Mouse (Mus musculus) retina, postnatal 7 days (tissue): ENCODE measurements around the gene Melk.

Experiments used
- DNase-seq: peaks from one replicate; pipeline ENCODE4 v3.0.0-alpha.2; 2012; ENCODE audit warnings: low read depth, low spot score

Melk gene

GRCm38 (mm10) chr4:44326721-44327120 is 26.0 kb downstream of the Melk start:
- no peak for DNase-seq

GRCm38 (mm10) chr4:44327976-44328375 is 27.3 kb downstream of the Melk start:
- DNase-seq = no peak

- no peak for DNase-seq
Measured at GRCm38 (mm10) chr4:44335006-44335405, 34.3 kb downstream of the Melk start.

GRCm38 (mm10) chr4:44361670-44362069 is 61.0 kb downstream of the Melk start:
- DNase-seq = no peak

GRCm38 (mm10) chr4:44363434-44364013 is 62.8 kb downstream of the Melk start:
- DNase-seq = peak; percentile 3

GRCm38 (mm10) chr4:44392231-44393216 is 91.8 kb downstream of the Melk start:
- DNase-seq = no peak

- peak; percentile 35 for DNase-seq
Measured at GRCm38 (mm10) chr4:44402607-44403006, 101.9 kb downstream of the Melk start.

- DNase-seq = no peak
Measured at GRCm38 (mm10) chr4:44404487-44404886, 103.8 kb downstream of the Melk start.
